Mouse (Mus musculus) limb, embryonic 11.5 days (tissue): ENCODE measurements around the gene Ggps1. TPM values are rescaled to one million over a fixed set of nuclear protein-coding genes. Genes with fewer than 3 reads are reported as not detected.
"Not testable (repeated sequence)": the region's sequence is repeated elsewhere in the genome, so short reads cannot be mapped to it uniquely, and the experiment has no call there.

Experiments
- ATAC-seq: fragments of 200-750 bp; cut with Nextera tagmentation; 2 replicates; pipeline ENCODE4 v1.8.0; 2017; ENCODE audit warnings: low read depth; ENCODE audit not compliant: insufficient number of reproducible peaks, low FRiP score, low TSS enrichment
- DNase-seq: peaks from one replicate; pipeline ENCODE4 v3.0.0-alpha.2; 2015; ENCODE audit warnings: low spot score
- H3K27ac ChIP-seq: fragments of 300-500 bp; sonication (generic); replicated peaks from 2 replicates; pipeline ENCODE4 v1.5.1; 2014; ENCODE audit warnings: low read depth, mild to moderate bottlenecking, low read length
- H3K27me3 ChIP-seq: fragments of 300-500 bp; sonication (generic); 2 replicates; pipeline ENCODE4 v1.6.1; 2014; ENCODE audit warnings: mild to moderate bottlenecking, low read length, mixed read lengths; ENCODE audit not compliant: control insufficient read depth, insufficient read depth
- H3K36me3 ChIP-seq: fragments of 300-500 bp; sonication (generic); 2 replicates; pipeline ENCODE4 v1.6.1; 2014; ENCODE audit warnings: mild to moderate bottlenecking, low read length, moderate library complexity, mixed read lengths; ENCODE audit not compliant: control insufficient read depth, insufficient read depth
- H3K4me1 ChIP-seq: fragments of 300-500 bp; sonication (generic); 2 replicates; pipeline ENCODE4 v1.6.1; 2014; ENCODE audit warnings: low read length, mixed read lengths; ENCODE audit not compliant: control insufficient read depth, insufficient read depth
- H3K4me2 ChIP-seq: fragments of 300-500 bp; sonication (generic); 2 replicates; pipeline ENCODE4 v1.6.1; 2014; ENCODE audit warnings: low read depth, mild to moderate bottlenecking, moderate library complexity; ENCODE audit not compliant: severe bottlenecking
- H3K4me3 ChIP-seq: fragments of 300-500 bp; sonication (generic); 2 replicates; pipeline ENCODE4 v1.5.1; 2014; ENCODE audit warnings: low read depth, low read length
- H3K9ac ChIP-seq: fragments of 300-500 bp; sonication (generic); 2 replicates; pipeline ENCODE4 v1.6.1; 2014; ENCODE audit warnings: mild to moderate bottlenecking, low read length
- H3K9me3 ChIP-seq: fragments of 300-500 bp; sonication (generic); 2 replicates; pipeline ENCODE4 v1.6.1; 2016; ENCODE audit warnings: low read length; ENCODE audit not compliant: control insufficient read depth
- WGBS: fragments of 180-500 bp; shearing (Covaris S2); extraction: QIAGEN DNeasy Blood & Tissue Kit; methylation state at CpG from one replicate; pipeline ENCODE4 v1.1.7; 2014; 5-methylcytosine and 5-hydroxymethylcytosine counted together
- polyA plus RNA-seq: library from polyadenylated mRNA; unstranded; fragments of >200 nt; fragmentation: Nextera tagmentation; extraction: Ambion mirVana; gene quantifications from 2 replicates; pipeline ENCODE4 v1.2.1, GENCODE M21; 2014

The Ggps1 gene
- polyA plus RNA-seq, 1 experiment from 2014 or later: 59.8 TPM

GRCm38 (mm10) chr13:14034073-14034348 lies 29.3 kb downstream of the Ggps1 start:
- no peaks in the 10 kb centered on the region for H3K9me3 ChIP-seq
- DNase-seq (no peak), ATAC-seq (no peak)
- H3K9ac ChIP-seq: no peak overlapping the region
- no peak overlapping the region for H3K4me3 ChIP-seq
- no peaks in the 10 kb centered on the region for H3K27me3 ChIP-seq
- H3K36me3 ChIP-seq: no peaks in the 10 kb centered on the region
- H3K4me2 ChIP-seq: no peak overlapping the region
- H3K4me1 ChIP-seq: no peaks in the 10 kb centered on the region
- H3K27ac ChIP-seq: no peak overlapping the region

DNA sequence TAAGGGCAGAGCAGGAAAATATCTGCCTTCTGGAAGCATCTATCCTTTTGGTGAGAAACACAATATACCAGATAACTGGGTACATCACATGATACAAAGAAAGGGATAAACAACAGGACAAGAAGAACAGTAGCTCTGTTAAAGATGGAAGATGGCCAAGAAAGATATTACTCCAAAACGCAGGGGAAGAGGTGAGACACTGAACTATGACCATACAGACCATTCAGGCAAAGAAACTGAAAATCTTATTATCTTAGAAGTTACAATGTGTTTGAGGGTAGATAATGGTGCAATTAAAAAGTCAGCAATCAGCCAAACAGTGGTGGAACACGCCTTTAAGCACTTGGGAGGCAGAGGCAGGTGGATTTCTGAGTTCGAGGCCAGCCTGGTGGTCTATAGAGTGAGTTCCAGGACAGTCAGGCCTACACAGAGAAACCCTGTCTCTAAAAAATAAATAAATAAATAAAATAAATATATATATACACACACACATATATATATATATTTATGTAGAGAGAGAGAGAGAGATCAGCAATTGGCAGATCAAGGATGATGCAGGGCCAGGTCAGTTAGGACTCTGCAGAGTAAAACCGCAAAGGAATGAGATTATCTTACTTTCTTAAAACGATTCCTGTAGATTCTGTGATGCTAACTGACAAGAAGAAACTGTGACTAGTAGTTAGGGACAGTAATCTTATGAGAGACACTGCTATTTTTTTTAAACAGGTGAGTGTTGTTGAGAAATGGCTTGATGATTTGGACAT lies 29.8 kb downstream of the Ggps1 start:
- Histone ChIP-seq H3K4me3 (no peak overlapping the region), H3K4me2 (no peak overlapping the region), H3K4me1 (no peaks in the 10 kb centered on the region), H3K27ac (no peak overlapping the region), H3K9me3 (no peaks in the 10 kb centered on the region), H3K27me3 (no peaks in the 10 kb centered on the region), H3K9ac (no peak overlapping the region), H3K36me3 (no peaks in the 10 kb centered on the region)
- ATAC-seq (no peak), DNase-seq (no peak)
- WGBS: 94% methylated on average over 5 of the region's 5 CpGs

- ATAC-seq: no peak
- Histone ChIP-seq H3K4me1 (no peaks in the 10 kb centered on the region), H3K27ac (no peak overlapping the region), H3K9ac (no peak overlapping the region), H3K4me3 (no peak overlapping the region), H3K27me3 (no peaks in the 10 kb centered on the region), H3K36me3 (0 out of 2 replicates have a peak, but pooled peaks cover 4% of the 10 kb centered on the region), H3K4me2 (no peak overlapping the region), H3K9me3 (no peaks in the 10 kb centered on the region)
- DNase-seq: no peak
- WGBS: 92% methylated on average over 6 of the region's 6 CpGs
Measured at GRCm38 (mm10) chr13:14026154-14026820, 37.0 kb downstream of the Ggps1 start.

DNA sequence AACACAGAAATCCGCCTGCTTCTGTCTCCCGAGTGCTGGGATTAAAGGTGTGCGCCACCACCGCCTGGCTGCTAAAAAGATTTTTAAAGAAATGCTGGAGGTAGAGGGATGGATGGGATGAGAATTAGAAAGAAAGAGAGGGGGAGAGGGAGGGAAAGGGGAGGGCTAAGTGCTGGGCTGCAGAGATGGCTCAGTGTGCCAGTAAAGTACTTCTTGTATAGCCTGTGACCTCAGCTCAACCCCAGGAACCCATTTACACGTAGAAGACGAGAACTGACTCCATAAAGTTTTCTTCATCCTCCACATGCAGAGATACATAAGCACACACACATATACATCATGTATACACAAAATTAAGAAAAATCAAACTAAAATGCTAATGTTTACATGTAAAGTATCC lies 37.7 kb downstream of the Ggps1 start:
- H3K4me1 ChIP-seq: no peaks in the 10 kb centered on the region
- H3K27me3 ChIP-seq: no peaks in the 10 kb centered on the region
- no peak overlapping the region for H3K27ac ChIP-seq
- WGBS: 91% methylated on average over 6 of the region's 6 CpGs
- no peak overlapping the region for H3K9ac ChIP-seq
- no peak overlapping the region for H3K4me2 ChIP-seq
- no peak for ATAC-seq
- 0 out of 2 replicates have a peak, but pooled peaks cover 4% of the 10 kb centered on the region for H3K36me3 ChIP-seq
- DNase-seq: no peak
- no peak overlapping the region for H3K4me3 ChIP-seq
- H3K9me3 ChIP-seq: no peaks in the 10 kb centered on the region

DNA sequence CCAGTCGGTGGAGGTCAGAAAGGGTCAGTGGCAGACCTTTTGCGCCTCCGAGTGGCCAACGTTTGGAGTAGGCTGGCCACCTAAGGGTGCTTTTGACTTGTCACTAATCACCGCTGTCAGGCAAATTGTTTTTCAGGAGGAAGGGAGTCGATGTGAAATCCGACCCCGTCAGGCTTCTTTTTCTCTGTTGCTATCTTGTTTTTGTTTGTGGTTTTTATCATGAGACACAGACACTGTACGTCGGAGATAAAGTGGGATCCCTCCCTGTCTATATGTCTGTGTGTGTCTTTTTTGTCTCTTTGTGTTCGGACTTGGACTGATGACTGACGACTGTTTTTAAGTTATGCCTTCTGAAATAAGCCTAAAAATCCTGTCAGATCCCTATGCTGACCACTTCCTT lies 41.9 kb downstream of the Ggps1 start:
- H3K9me3 ChIP-seq, H3K4me2 ChIP-seq, H3K27me3 ChIP-seq, H3K36me3 ChIP-seq, H3K9ac ChIP-seq, H3K4me1 ChIP-seq, ATAC-seq, DNase-seq, H3K4me3 ChIP-seq, H3K27ac ChIP-seq: not testable (repeated sequence)
- WGBS: 89% methylated on average over 5 of the region's 12 CpGs

DNA sequence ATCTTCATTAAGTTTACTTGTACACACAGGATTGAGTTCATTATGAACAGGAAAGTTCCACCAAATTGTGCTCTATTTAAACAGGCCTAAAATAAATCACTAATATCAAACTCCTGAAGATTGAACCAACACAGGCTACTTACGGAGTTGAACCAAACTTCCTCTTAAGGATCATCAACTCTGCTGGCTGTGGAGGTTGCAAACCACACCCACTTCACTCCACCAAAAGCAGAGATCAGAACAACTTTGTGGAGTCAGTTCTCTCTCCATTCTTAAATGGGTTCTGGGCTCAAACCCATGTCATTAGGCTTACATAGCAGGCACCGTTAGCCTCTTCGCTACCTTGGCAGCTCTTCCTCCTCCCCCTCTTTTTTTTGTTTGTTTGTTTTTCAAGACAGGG lies 44.4 kb downstream of the Ggps1 start:
- H3K4me1 ChIP-seq: no peaks in the 10 kb centered on the region
- no peak overlapping the region for H3K27ac ChIP-seq
- no peaks in the 10 kb centered on the region; the same call in 1 of the 2 replicates for H3K36me3 ChIP-seq
- DNase-seq (no peak), ATAC-seq (no peak)
- no peaks in the 10 kb centered on the region for H3K27me3 ChIP-seq
- WGBS: 97% methylated on average over 3 of the region's 3 CpGs
- no peak overlapping the region for H3K4me2 ChIP-seq
- no peak overlapping the region for H3K9ac ChIP-seq
- no peak overlapping the region for H3K4me3 ChIP-seq
- no peaks in the 10 kb centered on the region for H3K9me3 ChIP-seq

DNA sequence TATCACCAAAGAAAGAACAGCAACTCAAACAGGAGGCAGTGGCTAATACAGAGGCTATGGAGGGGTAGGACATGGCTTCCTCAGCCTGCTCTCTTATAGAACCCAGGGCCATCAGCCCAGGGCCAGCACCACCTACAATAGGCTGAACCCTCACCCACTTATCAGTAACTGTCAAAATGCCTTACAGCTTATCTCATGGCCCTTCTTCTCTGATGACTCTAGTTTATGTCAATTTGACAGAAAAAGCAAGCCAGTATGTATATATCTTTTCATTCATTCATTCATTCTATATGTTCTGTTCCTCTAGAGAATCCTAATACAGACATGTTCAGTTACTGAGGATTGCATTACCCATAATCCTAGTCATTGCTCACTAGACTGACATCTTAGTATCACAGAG lies 45.0 kb downstream of the Ggps1 start:
- Histone ChIP-seq H3K9ac (no peak overlapping the region), H3K27me3 (no peaks in the 10 kb centered on the region), H3K27ac (no peak overlapping the region), H3K4me1 (no peaks in the 10 kb centered on the region), H3K36me3 (no peaks in the 10 kb centered on the region; the same call in 1 of the 2 replicates), H3K4me2 (no peak overlapping the region), H3K4me3 (no peak overlapping the region), H3K9me3 (no peaks in the 10 kb centered on the region)
- ATAC-seq (no peak), DNase-seq (no peak)

- Histone ChIP-seq H3K9ac (no peak overlapping the region), H3K4me3 (no peak overlapping the region), H3K4me1 (no peaks in the 10 kb centered on the region), H3K27ac (no peak overlapping the region), H3K9me3 (no peaks in the 10 kb centered on the region), H3K27me3 (no peaks in the 10 kb centered on the region), H3K36me3 (no peaks in the 10 kb centered on the region; the same call in 1 of the 2 replicates), H3K4me2 (no peak overlapping the region)
- WGBS: 95% methylated on average over 6 of the region's 6 CpGs
- no peak for ATAC-seq
- DNase-seq: no peak
Measured at GRCm38 (mm10) chr13:14015609-14016008, 47.7 kb downstream of the Ggps1 start.
